Mouse (Mus musculus): ENCODE measurements at regions not wholly inside any gene's neighbourhood (a gene's known extent, or its start where the extent isn't known, plus 50 kb on each side); places are given as distances from the start of the nearest gene placed in this dataset.

DNA sequence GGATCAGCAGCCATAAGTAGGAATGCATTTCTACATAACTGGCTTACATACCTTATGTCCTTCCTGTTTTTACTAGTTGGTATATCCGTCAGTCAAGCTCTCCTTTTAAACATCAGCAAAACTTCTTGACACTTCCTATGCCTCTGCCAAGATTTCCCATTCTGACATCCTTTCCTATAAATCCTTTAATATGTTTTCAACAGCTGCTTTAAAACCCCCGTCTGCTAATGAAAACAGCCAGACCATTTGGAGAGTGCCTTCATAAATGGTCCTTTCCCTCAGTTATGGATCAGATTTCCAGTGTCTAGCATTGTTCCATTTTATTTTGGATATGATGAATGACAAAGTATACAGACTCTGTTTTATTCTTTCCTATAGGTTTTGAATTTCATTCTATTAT lies 270.7 kb upstream of the Rgmb start:
- no peak for DNase-seq (ENCODE audit: low spot score)

DNA sequence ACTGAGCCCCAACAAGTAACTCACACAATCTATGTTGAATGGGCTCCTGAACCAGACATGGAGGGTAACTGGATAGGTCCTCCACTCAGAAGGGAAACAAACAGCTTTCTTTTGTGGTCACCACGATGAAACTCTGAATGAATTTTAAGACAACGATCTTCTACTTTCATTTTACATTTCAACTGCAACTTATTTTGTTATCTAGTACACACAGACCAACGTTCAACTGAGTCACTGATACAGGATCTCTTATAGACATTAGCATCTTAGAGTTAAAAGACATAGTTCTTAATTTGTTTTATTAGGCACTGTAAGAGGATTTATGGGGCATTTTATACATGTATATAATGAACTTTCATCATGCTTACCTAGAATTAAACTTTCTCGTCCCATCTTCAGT lies 262.1 kb upstream of the Rgmb start:
- DNase-seq (ENCODE audit: low spot score), result no peak

DNA sequence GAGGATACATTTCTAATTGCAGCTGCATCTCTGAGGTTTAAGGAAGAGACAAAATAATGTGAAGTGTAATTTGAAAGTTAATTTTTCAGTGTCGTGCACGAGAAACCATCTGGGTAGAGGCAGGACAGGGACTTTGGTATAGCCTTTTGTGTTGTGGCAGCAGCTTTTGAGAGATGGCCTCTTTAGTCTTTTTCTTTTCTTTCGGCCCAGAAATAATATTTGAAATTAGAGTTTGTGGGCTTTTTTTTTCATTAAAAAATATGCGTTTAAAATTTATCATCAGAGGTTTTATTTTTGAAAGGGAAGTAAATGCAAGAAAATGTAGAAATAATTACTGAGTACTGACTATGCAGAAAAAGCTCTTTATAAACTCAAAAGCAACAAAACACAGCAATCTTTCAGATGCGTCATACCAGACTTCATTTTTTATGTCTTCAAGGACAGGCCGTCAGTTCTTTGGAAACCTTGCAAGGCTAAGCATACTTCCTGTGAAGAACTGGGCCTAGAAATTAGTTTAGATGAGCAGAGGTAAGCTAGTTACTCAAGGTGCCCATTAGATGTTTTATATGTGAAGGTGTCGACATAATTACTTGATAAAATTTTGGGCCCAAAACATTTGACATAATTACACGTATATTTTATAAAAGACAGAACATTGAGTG lies 258.9 kb upstream of the Rgmb start:
- no peak for DNase-seq (ENCODE audit: low spot score)

DNA sequence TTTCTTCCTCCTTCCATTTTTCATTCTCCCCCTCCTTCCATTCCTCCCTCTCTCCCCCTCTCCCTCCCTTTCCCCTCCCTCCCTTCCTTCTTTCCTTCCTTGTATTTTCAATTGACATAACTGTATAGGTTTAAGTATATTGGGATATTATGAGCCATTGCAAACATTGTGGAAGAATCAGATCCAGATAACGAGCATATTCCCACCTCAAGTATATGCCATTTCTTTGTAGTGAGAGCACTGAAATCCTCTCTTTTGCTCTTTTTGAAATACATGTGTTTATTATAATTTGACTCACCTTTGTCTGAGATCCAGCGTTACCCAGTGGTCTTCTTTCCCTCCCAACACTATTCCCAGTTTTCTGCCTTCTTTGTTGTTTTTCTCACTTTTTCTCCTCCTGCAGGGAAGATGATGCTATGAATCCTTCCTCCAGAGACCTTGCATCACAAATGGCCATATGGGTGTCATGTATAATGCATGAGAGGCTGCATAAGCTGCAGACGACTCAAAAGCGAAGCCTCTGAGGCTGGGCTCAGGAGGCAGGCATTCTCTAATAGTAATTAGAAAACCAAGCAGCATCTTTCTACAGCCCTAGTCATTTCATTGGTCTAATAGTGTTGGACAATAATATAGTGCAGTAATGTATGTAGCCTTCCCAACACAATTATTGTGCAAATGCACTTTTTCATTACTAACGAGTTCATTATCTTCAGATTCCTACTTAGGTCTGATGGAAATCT lies 258.2 kb upstream of the Rgmb start:
- DNase-seq (ENCODE audit: low spot score), result no peak

DNA sequence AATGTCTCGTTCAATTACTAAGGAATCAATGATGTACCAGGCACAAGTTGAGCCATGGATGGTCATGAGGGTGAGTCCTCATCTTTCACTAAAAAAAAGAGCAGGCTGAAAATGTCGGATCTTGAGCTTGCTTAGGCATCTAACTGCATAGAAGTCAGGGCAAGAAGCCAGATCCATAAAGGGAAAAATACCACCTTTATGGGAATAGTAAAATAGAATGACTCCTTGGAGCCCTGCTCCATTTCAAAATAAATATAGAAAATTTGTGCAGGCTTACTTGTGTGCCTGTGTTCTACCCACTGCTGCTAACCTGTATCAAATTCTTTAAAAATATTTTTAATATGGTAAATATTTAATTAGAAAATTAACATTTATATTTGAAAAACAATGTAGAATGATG lies 256.2 kb upstream of the Rgmb start:
- DNase-seq (ENCODE audit: low spot score), result no peak

DNA sequence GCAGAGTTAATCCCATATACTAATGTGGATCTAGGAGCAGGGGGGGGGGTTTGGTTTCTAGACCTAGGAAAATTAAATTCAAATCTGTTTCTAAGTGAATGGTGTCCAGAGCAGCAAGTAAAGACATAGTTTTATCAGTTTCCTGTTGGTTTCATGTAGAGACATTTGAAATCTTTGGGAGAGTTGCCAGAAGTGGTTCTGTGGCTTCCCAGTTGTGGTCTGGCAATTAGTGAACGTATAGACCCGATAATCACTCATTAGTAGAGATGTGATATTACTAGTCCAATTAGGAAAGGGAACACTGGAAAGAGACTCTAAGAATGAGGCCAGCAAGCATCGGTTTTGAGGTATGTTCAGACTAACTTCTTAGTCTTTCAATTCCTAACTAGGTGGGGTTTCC lies 252.0 kb upstream of the Rgmb start:
- no peak for DNase-seq (ENCODE audit: low spot score)

DNA sequence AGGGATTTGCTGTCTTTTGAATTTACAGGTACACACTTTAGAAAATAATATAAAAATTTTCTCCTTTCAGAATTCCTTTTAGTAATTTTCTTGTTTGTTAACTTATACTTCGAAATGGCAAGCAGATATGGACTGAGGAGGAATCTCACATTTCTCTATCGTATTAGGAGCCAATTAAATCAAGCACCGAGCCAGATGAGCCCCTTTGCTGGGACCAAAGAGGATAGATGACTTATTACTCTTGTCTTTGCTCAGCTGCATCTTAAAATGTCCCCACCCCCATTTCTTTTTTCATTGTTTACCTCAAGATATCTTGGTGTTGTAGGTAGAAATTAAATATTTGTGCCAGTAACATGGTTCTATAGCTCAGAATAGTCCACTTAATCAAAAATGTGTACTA lies 247.7 kb upstream of the Rgmb start:
- no peak for DNase-seq (ENCODE audit: low spot score)

DNA sequence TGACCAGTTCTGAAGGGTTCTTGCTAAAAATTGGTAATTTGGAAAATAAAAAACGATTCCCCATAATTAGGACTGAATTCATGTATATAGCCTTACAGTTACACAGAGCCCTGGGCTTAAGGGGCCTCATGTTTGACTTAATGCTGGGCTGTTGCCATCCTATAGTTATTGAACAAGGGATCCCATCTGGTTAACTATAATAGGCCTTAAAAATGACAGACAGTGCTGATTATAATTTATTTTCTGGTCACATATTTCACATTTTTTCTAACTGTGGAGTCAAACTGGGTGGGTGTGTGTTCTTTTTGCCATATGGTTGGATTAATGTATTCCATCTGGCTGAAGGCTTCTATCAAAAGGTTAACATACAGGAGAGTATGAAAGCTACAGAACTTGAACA lies 238.5 kb upstream of the Rgmb start:
- DNase-seq (ENCODE audit: low spot score), result no peak

DNA sequence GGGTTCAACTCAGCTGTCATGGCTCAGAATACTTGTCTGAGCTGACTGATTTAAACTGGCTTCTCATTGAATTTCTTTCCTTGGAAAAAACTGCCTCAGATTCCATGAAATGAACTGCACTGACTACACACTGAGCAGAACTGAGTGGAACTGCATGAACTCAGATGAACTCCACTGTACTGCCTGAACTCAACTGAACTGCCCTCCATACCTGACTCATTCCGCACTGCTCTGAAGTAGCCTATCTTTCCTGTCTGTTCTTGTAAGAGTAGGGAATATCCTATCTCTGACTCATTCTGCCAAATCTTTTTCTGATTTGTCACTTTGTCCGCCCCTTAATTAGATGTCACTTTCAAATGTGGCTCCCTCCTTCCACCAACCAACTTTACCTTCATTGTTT lies 237.0 kb upstream of the Rgmb start:
- DNase-seq (ENCODE audit: low spot score), result no peak

DNA sequence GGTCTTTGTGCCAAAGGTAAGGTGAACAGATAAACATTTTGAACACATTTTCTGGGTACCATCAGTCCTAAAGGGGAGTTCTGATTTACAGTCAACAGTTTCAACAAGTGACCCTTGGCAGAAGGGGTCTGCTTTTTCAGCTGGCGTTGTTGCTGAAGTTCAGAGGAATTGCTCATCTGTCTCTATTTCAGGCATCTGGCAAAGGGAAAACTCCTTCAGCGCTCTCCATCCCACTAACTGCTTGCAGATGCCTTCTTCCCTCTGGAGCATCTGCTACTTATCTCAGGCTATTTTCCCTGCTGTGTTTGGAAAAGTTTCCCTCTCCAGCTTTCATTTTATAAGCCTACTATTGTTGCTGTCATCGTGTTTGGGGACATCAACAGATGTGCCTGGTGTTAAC lies 223.6 kb upstream of the Rgmb start:
- peak; percentile 46 for DNase-seq (ENCODE audit: low spot score)

DNA sequence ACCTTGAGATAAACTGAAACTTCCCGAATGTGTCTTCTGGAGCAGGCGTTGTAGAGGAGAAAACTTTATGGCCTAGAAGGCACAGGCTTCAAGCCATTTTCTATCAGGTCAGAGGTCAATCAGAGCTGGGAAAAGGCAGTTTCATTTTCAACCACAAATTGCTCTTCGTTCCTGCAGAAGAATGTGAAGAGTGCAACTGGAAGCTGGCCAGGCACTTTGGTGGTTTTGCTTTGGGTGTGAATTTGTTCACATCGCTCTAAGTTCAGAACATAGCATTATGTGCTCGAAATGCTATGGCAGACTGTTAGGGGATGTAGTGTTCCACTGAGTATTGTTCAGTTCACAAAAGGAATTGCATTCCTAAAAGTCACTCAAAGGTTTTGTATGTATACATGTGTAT lies 220.9 kb upstream of the Rgmb start:
- DNase-seq (ENCODE audit: low spot score), result peak; percentile 48

DNA sequence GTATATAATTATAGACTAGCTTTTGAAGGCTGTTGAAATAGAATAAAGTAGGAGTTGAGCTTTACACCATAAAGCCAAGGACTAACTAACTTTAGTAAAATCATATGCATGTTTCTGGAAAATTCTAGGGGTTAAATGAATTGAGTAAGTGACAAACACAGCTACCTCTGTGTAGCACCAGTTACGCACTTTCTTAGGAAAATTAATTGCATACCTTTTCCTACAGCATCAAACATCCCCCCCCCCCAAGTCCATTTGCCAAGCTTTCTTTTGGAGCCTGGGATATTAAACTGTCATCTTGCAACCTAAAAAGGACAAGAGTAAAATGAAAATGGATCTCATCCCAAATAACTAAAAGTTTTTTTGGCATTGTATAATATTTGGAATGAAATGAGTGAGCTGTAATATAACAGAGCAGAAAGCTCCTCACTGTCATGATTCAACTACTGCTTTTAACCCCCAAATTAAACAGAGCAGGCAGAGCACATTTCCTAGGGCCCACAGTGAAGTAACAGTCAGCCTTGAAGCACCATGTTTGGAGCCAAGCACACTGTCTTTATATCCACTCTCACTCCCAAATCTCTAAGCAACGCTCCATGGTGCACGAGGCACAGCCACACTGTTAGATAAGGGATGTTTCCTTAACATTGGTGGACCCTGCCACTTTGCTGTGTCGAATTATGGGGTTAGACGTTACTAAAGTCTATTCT lies 210.9 kb upstream of the Rgmb start:
- no peak for DNase-seq (ENCODE audit: low spot score)

DNA sequence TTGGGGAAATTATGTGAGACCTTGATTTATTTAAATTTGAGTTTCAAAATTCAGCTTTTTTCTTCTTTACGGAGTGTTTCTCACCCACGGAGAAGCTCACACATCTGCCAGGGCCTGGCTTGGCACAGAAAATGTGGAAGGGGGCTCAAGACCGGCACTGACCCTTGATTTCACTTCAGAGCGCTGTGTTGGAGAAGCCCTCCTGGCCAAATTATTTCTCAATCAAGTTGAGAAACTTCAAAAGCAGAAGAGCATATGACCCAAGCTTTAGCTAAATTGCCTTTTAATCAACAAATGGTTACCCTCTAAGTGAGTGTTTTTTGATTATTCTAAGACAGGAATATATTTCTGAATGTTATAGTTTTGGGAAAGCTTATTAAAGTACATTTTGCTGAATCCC lies 197.2 kb upstream of the Rgmb start:
- DNase-seq (ENCODE audit: low spot score), result no peak

DNA sequence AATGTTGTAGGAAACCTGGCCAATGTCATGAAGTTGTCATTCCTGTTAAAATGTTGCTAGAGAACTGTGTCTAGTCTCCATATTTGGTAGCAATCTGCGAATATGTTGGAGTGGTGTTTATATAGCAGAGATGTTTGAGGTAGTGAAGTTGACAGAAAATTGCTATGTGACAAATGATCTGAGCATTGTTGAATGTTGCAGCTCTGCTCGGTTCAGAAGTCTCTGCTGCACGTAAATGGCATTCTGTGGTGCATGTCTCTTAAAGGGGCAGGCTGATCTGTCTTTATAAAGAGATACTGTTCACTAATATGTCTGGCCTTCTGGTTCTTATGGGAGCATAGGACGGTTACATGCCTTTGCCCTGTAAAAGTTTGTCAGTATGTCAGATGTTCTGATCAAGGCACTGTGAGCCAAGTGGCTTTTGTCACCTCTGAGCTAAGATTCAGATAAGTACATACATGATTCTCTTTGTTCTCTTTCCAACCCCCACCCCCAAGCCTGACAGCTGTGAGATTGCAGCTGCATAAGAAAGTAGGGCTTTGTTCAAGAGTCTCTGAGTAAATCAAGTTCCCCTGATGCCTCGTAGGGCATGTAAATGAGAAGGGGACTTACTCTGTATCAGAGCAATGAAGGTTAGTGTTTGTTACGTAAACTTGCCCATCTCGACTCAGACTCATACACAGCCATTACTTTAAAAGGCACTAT lies 174.2 kb upstream of the Rgmb start:
- DNase-seq (ENCODE audit: low spot score), result no peak

DNA sequence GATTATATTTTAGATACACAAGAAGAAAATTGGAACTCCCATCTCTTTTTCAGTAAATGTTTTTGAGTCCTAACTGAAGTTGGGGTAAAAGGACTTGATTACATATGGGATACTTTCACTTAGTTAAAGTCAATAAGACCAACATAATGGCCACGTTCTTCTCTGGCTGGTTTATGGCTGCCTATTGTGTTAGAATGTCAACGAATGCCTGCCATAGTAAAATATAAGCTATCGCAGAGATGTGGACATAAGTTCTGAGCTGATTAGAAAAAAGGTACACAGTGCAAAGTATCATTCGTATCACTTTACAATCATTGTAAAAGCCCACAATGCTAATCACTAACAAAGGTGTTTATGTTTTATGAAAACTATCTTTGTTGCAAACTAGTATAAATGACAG lies 173.2 kb upstream of the Rgmb start:
- no peak for DNase-seq (ENCODE audit: low spot score)

DNA sequence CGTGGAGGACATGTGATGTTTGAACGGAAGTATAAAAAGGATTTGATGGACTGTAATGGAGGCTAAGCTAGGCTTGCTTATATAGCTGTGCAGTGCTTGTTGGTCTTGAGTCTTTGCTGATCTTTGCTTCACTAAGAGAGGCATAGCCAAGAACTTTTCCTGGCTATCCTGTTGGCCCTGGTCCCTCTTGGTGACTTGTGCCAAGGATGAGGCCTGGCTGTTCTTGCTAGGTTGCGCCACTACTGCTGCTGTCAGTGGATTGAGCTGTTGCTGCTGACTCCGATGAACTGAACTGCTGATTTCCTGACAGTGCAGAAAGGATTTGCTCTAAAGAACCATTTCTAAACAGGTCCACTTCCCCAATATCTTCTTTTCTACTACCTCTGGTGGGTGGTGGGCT lies 167.9 kb upstream of the Rgmb start:
- no peak for DNase-seq (ENCODE audit: low spot score)

DNA sequence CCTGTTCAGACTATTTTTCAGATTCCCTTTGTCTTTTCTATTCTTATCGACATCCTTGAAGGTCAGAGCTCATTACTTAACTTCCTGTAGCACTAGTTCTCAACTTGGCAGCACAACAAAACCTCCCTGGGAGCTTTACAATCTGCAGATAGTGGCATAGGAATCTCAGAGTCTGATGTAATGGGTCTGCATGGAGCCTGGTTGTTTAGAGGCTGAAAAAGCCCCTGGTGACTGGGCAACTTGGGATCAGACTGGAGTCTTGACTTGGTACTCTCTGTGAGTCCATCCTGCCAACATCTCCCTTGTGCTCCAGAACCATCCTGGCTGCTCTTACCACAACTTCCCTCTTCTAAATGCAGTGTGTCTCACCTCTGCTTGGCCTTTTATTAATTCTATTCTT lies 166.4 kb upstream of the Rgmb start:
- no peak for DNase-seq (ENCODE audit: low spot score)

DNA sequence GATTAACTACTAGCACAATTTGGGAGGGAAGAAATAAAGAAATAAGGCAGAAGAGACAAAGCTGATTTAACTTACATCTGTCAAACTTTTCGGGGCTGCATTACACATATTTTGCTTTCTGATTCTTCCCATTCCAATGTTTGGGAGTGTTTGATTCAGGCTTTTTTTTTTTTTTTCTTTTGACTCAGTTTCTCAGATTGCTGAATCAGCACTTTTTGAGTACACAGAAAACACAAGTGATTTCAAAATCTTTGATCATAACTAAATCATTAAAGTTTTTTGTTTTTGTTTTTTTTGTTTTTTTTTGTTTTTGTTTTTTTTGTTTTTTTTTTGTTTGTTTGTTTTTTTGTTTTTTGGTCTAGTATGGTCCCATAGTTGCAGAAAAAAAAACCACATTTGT lies 164.7 kb upstream of the Rgmb start:
- no peak for DNase-seq (ENCODE audit: low spot score)

DNA sequence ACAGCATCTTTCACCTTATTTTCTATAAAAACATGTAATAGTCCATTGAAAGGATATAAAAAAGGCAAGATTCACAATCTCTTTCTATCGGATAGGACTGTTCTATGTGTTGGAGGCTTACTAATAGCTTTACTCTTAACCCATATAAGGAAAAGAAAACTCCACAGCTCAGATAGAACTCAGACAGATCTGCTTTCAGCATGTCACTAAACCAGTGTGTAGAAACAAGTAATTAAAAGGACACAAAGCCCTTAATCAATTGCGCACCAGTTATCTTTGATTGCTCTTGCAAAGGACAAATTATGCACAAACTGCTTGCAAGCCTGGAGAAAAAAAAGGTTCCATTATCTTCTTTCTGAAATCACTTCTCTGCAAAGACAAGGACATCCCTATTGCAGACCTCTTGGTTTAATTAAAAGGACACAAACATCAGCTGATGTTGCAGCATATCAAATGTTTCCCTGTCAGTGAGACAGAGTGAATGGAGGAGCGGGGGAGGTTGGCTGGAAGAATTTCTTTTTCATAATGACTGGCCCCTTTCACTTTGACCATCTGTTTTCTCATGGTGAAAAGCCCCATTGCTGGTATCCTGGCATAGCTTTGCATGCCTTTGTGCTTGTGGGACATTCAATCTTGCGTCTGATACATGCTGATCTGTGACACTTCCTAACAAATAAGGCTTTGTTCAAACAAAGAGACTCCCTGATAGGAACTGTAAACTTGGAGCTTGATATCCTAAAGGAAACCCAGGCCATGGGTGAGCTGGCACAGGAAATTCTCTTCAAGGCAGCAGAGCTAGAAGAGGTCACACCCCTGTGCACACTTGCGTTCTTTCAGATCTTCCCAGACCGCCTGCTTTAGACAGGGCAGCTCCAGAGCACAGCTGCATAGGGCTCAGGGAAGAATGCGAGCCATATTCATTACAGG lies 162.8 kb upstream of the Rgmb start:
- DNase-seq (ENCODE audit: low spot score), result peak; percentile 32

DNA sequence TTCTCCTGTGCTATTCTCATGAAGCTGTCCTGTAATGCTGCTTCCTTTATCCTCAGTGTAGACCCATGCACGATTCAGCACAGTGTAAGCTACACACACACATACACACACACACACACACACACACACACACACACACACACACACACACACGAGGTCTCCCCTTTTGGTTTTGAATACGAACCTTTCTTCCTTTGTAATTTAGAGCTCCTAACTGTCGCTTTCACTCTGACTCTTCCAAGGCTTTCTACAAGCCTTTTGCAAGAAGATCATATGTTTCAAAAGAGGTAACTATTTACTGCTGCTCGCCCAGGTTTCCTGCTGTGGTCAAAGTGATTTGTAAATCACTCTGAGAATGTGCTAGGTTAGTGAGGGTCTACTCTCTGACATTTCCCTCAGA lies 161.1 kb upstream of the Rgmb start:
- DNase-seq (ENCODE audit: low spot score), result no peak

DNA sequence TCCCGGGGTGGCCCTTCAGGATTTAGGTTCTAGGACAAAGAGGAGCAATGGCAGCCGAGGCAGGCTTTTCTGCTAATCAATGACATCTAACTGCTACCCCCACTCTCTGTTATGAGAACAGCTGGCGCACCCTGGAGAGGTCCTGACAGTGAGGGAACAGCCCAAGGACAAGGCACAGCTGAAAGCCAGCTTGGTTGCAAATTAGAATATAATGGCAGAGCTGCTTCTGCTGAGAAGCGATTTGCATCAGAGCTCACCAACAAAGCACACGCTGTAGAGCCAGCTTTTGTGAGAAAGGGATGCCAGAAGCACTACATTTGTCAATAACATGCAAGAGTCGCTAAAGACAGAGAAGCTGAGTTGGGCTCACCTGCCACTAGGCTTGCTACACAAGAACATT lies 159.5 kb upstream of the Rgmb start:
- DNase-seq (ENCODE audit: low spot score), result no peak
